Mouse (Mus musculus): Measurements from ENCODE around the gene Tigit.

Tigit gene

DNA sequence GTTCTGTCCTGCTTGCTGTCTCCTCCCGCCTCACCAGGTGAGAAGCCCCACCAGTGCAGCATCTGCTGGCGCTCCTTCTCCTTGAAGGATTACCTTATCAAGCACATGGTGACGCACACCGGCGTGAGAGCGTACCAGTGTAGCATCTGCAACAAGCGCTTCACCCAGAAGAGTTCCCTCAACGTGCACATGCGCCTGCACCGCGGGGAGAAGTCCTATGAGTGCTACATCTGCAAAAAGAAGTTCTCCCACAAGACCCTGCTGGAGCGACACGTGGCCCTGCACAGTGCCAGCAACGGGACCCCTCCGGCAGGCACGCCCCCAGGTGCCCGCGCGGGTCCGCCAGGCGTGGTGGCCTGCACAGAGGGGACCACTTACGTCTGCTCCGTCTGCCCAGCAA, 45.7 kb downstream of the Tigit start:
- no peak for DNase-seq (ENCODE audit: low spot score in 2 of 2)

DNA sequence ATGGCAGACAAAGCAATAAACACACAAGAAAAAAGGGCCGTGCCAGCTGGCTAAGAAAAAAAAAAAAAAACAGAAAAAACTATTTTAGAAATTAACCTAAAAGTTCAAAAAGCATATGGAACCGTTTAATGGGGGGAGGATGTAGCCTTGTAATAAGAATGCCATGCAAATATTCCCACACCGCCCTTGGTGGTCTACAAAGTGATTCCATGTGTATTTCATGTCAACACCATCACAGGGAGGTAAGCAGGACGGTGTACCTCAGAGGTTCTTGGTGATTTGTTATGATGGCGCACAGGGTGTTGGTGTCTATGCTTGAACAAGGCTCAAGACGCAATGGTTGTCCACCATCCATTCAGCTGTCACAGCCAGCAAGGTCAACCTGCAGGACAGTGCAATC, 46.6 kb downstream of the Tigit start:
- no peak for DNase-seq (ENCODE audit: low spot score in 2 of 2)

GRCm38 (mm10) chr16:43616348-43616747, 47.6 kb downstream of the Tigit start:
- no peak for DNase-seq (ENCODE audit: low spot score in 2 of 2)

DNA sequence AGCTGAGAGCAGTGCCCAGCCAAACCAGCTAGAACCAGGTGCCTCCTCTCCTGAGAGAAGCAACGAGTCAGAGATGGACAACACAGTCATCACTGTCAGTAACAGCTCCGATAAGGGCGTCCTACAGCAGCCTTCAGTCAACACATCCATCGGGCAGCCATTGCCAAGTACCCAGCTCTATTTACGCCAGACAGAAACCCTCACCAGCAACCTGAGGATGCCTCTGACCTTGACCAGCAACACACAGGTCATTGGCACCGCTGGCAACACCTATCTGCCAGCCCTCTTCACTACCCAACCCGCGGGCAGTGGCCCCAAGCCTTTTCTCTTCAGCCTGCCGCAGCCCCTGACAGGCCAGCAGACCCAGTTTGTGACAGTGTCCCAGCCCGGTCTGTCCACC, 53.6 kb downstream of the Tigit start:
- DNase-seq (ENCODE audit: low spot score in 2 of 2) = no peak

DNA sequence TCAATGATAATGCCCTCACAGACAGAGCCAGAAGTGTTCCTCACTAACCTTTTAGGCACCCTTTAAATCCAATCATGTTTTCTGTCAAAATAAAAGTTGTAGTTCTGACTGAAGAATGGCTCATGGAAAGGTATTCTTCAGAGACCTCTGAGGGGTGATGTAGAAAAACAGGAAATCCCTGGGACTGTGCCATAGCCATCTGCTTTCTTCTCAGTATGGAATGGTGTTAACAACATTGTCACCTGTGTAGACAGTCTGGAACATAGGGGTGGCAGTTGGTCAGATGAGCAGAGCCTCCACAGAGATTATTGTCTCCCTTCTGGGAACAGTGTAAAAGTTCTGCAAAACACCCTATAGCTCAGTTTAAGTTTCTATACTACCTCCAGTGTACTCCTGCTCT, 55.9 kb downstream of the Tigit start:
- DNase-seq (ENCODE audit: low spot score in 2 of 2) = no peak

DNA sequence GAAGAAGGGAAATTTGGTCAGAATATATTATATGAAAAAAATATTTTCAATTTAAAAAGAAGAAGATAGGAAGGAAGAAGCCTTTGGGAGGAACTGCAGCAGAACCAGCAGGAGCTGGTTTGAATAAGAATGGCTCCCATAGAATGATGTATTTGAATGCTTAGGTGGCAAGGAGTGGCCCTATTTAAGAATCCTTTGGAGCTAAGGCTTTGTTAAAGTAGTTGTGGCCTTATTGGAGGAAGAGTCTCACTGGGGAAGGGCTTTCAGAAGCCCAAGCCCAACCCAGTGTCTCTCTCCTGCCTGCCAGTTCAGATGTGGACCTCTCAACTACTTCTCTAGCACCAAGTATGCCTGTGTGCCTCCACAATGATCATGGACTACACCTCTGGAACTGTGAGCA, 56.9 kb downstream of the Tigit start:
- no peak for DNase-seq (ENCODE audit: low spot score in 2 of 2)

DNA sequence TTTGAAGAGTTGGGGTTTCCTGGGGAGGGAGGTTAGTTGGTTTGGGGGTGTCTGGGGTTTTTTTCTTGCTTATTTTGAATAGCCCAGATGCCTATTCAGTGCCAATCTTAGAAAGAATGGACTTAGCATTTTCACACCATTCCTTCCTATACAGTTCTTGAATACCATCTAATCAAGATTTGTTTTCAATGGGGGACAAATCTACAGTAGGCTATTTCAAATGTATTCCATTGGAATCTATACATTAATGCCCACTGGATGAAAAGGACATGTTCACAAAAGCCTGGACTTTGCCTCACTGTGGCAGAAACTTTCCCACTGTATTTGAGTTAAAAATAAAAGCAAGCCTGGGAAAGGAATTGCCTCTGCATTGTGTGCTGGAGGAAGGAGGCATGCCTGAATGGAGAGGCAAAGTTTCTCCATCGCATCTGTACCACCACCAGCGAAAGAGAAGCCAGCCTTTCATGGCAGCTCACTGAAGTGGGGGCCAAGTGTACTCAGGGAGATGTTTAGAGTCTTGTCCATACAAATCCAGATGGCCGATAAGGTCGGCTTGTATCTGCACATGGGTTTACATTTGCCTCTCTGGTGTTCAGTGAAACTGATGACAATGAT, 59.4 kb downstream of the Tigit start:
- no peak for DNase-seq (ENCODE audit: low spot score in 2 of 2)

GRCm38 (mm10) chr16:43603591-43604141, 60.3 kb downstream of the Tigit start:
- no peak for DNase-seq (ENCODE audit: low spot score in 2 of 2)

GRCm38 (mm10) chr16:43602573-43602972, 61.4 kb downstream of the Tigit start:
- no peak for DNase-seq (ENCODE audit: low spot score in 2 of 2)

GRCm38 (mm10) chr16:43599707-43600106, 64.2 kb downstream of the Tigit start:
- no peak for DNase-seq (ENCODE audit: low spot score in 2 of 2)
